Mouse (Mus musculus) limb, embryonic 14.5 days (tissue): ENCODE results near the gene Tnip2. TPM values are rescaled to one million over a fixed set of nuclear protein-coding genes. Genes with fewer than 3 reads are reported as not detected.
A peak's percentile ranks its signal among the peaks of the same experiment; 100 is the strongest.

Experiments used
- ATAC-seq: fragments of 200-750 bp; cut with Nextera tagmentation; 2 replicates; pipeline ENCODE4 v1.8.0; 2017; ENCODE audit warnings: low read depth, moderate number of reproducible peaks, moderate TSS enrichment; ENCODE audit not compliant: low FRiP score
- DNase-seq: peaks from one replicate; pipeline ENCODE4 v3.0.0-alpha.2; 2015; ENCODE audit warnings: low spot score
- H3K27ac ChIP-seq: fragments of 300-500 bp; sonication (generic); replicated peaks from 2 replicates; pipeline ENCODE4 v1.5.1; 2014; ENCODE audit warnings: low read depth, mild to moderate bottlenecking, low read length, moderate library complexity, mixed read lengths
- H3K27me3 ChIP-seq: fragments of 300-500 bp; sonication (generic); 2 replicates; pipeline ENCODE4 v1.6.1; 2014; ENCODE audit warnings: low read length, mixed read lengths; ENCODE audit not compliant: control insufficient read depth, insufficient read depth
- H3K36me3 ChIP-seq: fragments of 300-500 bp; sonication (generic); 2 replicates; pipeline ENCODE4 v1.6.1; 2014; ENCODE audit warnings: mild to moderate bottlenecking, low read length, moderate library complexity, mixed read lengths; ENCODE audit not compliant: control insufficient read depth, insufficient read depth
- H3K4me1 ChIP-seq: fragments of 300-500 bp; sonication (generic); 2 replicates; pipeline ENCODE4 v1.6.1; 2014; ENCODE audit warnings: antibody characterized with exemption, low read length, mixed read lengths; ENCODE audit not compliant: control insufficient read depth, insufficient read depth
- H3K4me2 ChIP-seq: fragments of 300-500 bp; sonication (generic); replicated peaks from 2 replicates; pipeline ENCODE4 v1.6.1; 2014; ENCODE audit warnings: low read depth, mild to moderate bottlenecking, low read length, moderate library complexity; ENCODE audit not compliant: severe bottlenecking
- H3K4me3 ChIP-seq: fragments of 300-500 bp; sonication (generic); replicated peaks from 2 replicates; pipeline ENCODE4 v1.5.1; 2014; ENCODE audit warnings: low read length
- H3K9ac ChIP-seq: fragments of 300-500 bp; sonication (generic); 2 replicates; pipeline ENCODE4 v1.6.1; 2014; ENCODE audit warnings: mild to moderate bottlenecking, low read depth, low read length, moderate library complexity; ENCODE audit not compliant: severe bottlenecking
- H3K9me3 ChIP-seq: fragments of 300-500 bp; sonication (generic); 2 replicates; pipeline ENCODE4 v1.6.1; 2016; ENCODE audit warnings: low read length; ENCODE audit not compliant: control insufficient read depth
- POLR2A ChIP-seq: fragments of 200-500 bp; IDR thresholded peaks from 2 replicates; pipeline ENCODE4 v1.8.0; 2012; ENCODE audit warnings: inconsistent platforms, mild to moderate bottlenecking, moderate library complexity, borderline replicate concordance; ENCODE audit not compliant: insufficient read depth, insufficient read length; ENCODE audit errors: extremely low read depth
- WGBS: fragments of 180-500 bp; shearing (Covaris S2); extraction: QIAGEN DNeasy Blood & Tissue Kit; methylation state at CpG from one replicate; pipeline ENCODE4 v1.1.7; 2014; 5-methylcytosine and 5-hydroxymethylcytosine counted together
- polyA plus RNA-seq, 2 experiments: library from polyadenylated mRNA; depleted of rRNA in 1 of 2; stranded (reverse) in 1 of 2; unstranded in 1 of 2; fragments of >200 nt; fragmentation: Nextera tagmentation in 1 of 2; extraction: Ambion mirVana in 1 of 2; gene quantifications; 2 replicates each; pipeline versions ENCODE4 v1.2.1 to v1.2.3; 2012 to 2014

The Tnip2 gene
- polyA plus RNA-seq, 2 experiments, result 17.1 to 23.7 TPM

DNA sequence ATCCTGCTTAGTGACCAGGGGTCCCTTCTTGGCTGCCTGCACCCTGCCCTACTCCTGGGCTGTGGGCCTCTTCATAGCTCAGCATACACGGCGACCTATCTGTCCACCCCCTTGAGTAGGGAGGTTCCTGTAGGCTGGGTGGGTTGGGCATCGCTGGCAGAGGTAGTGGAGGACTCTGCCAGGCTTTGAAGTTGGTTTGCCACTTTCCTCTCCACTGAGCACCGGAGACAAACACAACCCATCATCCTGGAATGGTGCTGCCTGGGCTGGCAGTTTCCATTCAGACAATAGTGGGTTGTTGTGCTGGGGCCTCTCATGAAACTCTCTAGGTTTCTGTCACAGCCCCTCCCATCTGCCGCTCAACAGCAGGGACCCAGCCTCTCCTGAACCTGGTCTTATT is 16.3 kb upstream of the Tnip2 start:
- DNase-seq (no peak), ATAC-seq (no peak)
- 78% methylated on average over 5 of the region's 5 CpGs for WGBS
- Histone ChIP-seq H3K4me1 (no peaks in the 10 kb centered on the region), H3K4me3 (no peak overlapping the region), H3K27ac (no peak overlapping the region), H3K9ac (no peak overlapping the region), H3K4me2 (no peak overlapping the region), H3K27me3 (no peaks in the 10 kb centered on the region), H3K9me3 (no peaks in the 10 kb centered on the region), H3K36me3 (no peaks in the 10 kb centered on the region)
- TF ChIP-seq POLR2A, result no peak

DNA sequence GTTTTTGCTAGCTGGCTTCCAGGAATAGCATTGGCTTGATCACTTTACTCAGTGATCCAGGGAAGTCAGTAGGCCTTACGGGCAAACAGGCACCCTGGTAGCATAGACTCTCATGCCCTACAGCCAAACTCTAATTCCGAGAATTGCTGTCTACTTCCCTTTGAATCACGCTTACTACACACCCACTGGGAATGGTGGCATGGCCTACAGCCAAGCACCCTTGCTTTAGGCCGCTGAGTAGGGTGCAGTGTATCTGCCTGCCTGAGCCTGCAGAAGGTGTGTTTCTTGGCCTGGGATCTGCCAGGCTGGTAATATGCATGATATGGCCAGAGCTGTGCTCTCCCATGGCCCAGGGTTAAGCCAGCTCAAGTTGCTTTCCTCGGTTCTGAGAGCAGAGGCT is 14.9 kb upstream of the Tnip2 start:
- no peak for TF ChIP-seq POLR2A
- no peak for DNase-seq
- H3K9ac ChIP-seq, result no peak overlapping the region
- no peaks in the 10 kb centered on the region for H3K27me3 ChIP-seq
- no peak overlapping the region for H3K4me3 ChIP-seq
- ATAC-seq, result no peak
- 71% methylated on average over 5 of the region's 5 CpGs for WGBS
- no peak overlapping the region for H3K4me2 ChIP-seq
- no peaks in the 10 kb centered on the region for H3K36me3 ChIP-seq
- no peaks in the 10 kb centered on the region for H3K4me1 ChIP-seq
- H3K9me3 ChIP-seq, result no peaks in the 10 kb centered on the region
- no peak overlapping the region for H3K27ac ChIP-seq

DNA sequence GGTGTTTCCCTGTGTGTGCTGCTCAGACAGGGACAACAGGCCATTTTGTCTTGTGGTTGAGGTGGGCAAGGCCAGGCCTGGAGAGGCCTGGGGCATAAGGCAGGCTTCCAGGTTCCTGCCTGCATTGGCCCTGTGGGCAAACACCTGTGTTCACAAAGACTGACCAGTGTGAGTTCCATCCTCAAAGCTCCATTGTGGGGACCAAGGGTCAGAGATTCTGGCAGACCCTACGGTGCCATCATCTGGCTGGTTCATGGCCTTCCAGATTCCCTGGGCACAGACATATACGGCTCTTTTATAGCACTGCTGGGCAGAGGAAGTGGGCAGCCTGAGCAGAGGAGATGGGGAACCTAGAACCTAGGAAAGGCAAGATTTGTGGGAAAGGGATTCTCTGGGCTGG is 13.6 kb upstream of the Tnip2 start:
- DNase-seq (no peak), ATAC-seq (no peak)
- no peaks in the 10 kb centered on the region for H3K9me3 ChIP-seq
- H3K36me3 ChIP-seq, result no peaks in the 10 kb centered on the region
- no peak overlapping the region for H3K4me2 ChIP-seq
- TF ChIP-seq POLR2A, result no peak
- H3K27ac ChIP-seq, result no peak overlapping the region
- H3K4me3 ChIP-seq, result no peak overlapping the region
- H3K4me1 ChIP-seq, result no peaks in the 10 kb centered on the region
- H3K27me3 ChIP-seq, result no peaks in the 10 kb centered on the region
- WGBS, result 79% methylated on average over 2 of the region's 2 CpGs
- H3K9ac ChIP-seq, result no peak overlapping the region

DNA sequence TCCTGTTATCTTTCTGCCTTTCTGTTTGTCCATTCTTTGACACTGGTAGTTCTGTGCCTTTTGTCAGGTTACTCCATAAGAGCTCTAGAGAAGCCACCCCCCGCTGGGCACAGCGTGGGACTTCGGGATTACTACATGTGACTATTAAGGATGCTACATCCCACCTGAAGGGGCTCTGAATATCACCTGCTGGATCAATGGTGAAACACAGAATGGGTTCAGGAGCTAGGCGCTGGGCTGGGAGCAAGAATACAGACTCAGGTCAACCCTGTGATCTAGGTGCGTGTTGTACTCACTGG is 12.6 kb upstream of the Tnip2 start:
- peak overlapping the region; percentile 54 for H3K4me3 ChIP-seq
- no peak overlapping the region for H3K9ac ChIP-seq
- DNase-seq, result no peak
- no peaks in the 10 kb centered on the region for H3K9me3 ChIP-seq
- TF ChIP-seq POLR2A, result no peak
- 48% methylated on average over 5 of the region's 5 CpGs for WGBS
- H3K36me3 ChIP-seq, result no peaks in the 10 kb centered on the region
- H3K4me2 ChIP-seq, result no peak overlapping the region; the same call in 1 of the 2 replicates
- H3K27me3 ChIP-seq, result no peaks in the 10 kb centered on the region
- no peak overlapping the region for H3K27ac ChIP-seq
- no peak for ATAC-seq
- no peaks in the 10 kb centered on the region for H3K4me1 ChIP-seq

DNA sequence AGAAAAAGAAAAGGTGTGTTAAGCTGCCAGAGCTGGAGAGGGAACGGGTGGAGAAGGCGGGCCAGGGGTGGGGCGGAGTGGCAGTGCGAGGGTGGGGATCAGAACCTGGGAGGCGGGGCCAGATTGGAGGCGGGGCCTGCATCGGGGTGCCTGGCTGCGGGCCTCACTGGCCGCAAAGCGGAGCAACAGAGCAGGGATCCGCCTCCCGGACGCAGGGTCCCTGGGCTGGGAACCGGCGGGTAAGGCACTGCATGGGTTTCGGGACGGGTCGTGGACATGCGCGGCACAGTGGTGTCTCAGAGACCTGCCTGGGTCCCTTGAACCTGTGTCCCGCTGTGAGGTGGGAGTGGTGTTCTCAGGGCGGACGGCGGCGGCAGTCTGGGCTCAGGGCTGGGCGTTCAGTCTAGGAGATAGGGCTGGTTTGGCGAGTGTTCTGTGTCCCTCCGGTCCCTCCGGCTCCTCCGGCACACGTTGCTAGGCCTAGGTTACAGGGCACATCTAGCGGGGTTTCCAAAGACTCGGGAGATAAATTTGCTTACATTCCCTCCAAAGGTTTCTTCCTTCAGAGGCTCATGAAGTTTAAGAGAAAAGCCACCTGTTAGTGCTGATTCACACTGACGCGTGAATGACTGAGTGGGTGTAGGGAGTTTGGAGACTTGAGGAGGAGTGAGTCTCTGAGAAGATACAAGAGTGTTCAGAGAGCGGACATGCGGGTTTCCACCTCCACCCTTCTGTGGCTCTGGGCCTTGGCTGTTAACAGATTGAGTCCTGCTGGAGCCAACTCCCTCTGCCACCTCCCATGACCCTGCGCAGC is 12.1 kb upstream of the Tnip2 start, which contains the start of gene Sh3bp2:
Gene Sh3bp2 (plus strand): TSS at position 176 of the 814 bp plus-strand sequence.
- peak; percentile 88 for DNase-seq
- H3K27me3 ChIP-seq, result no peaks in the 10 kb centered on the region
- ATAC-seq, result peak; percentile 95
- peak within 1 kb of the TSS; percentile 69 for H3K4me2 ChIP-seq
- WGBS, result 4% methylated on average over 36 of the region's 38 CpGs
- no peak within 1 kb of the TSS for H3K27ac ChIP-seq
- no peaks in the 10 kb centered on the region for H3K9me3 ChIP-seq
- H3K4me3 ChIP-seq, result peak within 1 kb of the TSS; percentile 54
- no peaks in the 10 kb centered on the region for H3K4me1 ChIP-seq
- no peak for TF ChIP-seq POLR2A
- peak within 1 kb of the TSS; percentile 50 for H3K9ac ChIP-seq
- H3K36me3 ChIP-seq, result no peaks in the 10 kb centered on the region
